Mouse (Mus musculus) hindbrain, embryonic 10.5 days (tissue): Measurements from ENCODE around the gene Thada. TPM values are rescaled to one million over a fixed set of nuclear protein-coding genes. Genes with fewer than 3 reads are reported as not detected.

Experiments
- DNase-seq: peaks from one replicate; pipeline ENCODE4 v3.0.0-alpha.2; 2017; ENCODE audit warnings: low spot score
- H3K27ac ChIP-seq: fragments of 300-500 bp; sonication (generic); 2 replicates; pipeline ENCODE4 v1.5.1; 2016; ENCODE audit warnings: mild to moderate bottlenecking, moderate library complexity
- H3K27me3 ChIP-seq: fragments of 300-500 bp; sonication (generic); 2 replicates; pipeline ENCODE4 v1.6.1; 2016; ENCODE audit warnings: mild to moderate bottlenecking; ENCODE audit not compliant: poor library complexity, insufficient read depth, severe bottlenecking
- H3K36me3 ChIP-seq: fragments of 300-500 bp; sonication (generic); 2 replicates; pipeline ENCODE4 v1.6.1; 2016; ENCODE audit warnings: mild to moderate bottlenecking, moderate library complexity
- H3K4me1 ChIP-seq: fragments of 300-500 bp; sonication (generic); replicated peaks from 2 replicates; pipeline ENCODE4 v1.6.1; 2016; ENCODE audit warnings: mild to moderate bottlenecking
- H3K4me3 ChIP-seq: fragments of 300-500 bp; sonication (generic); 2 replicates; pipeline ENCODE4 v1.5.1; 2016; ENCODE audit warnings: mild to moderate bottlenecking, moderate library complexity
- H3K9me3 ChIP-seq: fragments of 300-500 bp; sonication (generic); 2 replicates; pipeline ENCODE4 v1.6.1; 2016; ENCODE audit warnings: mild to moderate bottlenecking, moderate library complexity
- WGBS: fragments of 180-500 bp; shearing (Covaris S2); methylation state at CpG from one replicate; pipeline ENCODE4 v1.1.7; 2016; 5-methylcytosine and 5-hydroxymethylcytosine counted together
- polyA plus RNA-seq: library from polyadenylated mRNA; unstranded; fragments of >200 nt; fragmentation: Nextera tagmentation; extraction: Ambion mirVana; gene quantifications from 2 replicates; pipeline ENCODE4 v1.2.1, GENCODE M21; 2016

Thada gene
- polyA plus RNA-seq, 1 experiment from 2014 or later: 10.6 TPM

DNA sequence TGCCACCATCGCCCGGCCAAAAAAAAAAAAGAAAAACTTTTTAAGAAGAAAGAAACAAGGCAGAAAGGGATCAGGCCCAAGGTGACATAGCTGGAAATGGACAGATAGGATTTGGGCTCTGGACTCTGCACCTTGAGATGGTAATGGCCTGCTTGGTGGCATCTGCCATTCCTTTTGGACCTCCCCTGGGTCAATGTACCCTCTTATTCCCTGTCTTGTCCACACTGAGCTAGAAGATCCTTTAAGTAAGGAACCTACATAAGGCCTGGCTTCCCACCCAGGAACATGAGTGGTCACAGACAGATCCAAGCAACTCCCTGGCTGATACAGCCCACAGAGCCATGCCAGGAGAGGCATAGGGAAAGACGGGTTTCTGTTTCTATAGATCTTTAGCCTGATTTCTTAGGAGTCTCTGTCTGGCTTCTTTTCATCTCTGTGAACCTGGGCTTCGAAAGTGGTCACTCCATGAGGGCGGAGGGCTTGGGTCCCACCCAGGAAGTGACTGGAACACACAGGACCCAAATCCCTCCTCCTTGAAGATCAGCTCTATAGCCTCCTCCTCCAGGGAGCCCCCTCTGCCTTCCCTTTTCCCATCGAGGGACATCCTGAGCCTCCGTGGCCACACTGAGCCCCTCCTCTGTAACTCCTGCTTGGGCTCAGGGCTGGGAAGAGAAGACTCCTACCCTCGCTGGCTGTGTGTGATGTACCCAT lies 310.3 kb downstream of the Thada start:
- Histone ChIP-seq H3K27ac (no peak overlapping the region), H3K4me1 (peaks cover 44% of the 10 kb centered on the region), H3K4me3 (no peak overlapping the region), H3K27me3 (peaks cover 56% of the 10 kb centered on the region), H3K36me3 (no peaks in the 10 kb centered on the region), H3K9me3 (no peaks in the 10 kb centered on the region)
- 78% methylated on average over 8 of the region's 8 CpGs for WGBS
- no peak for DNase-seq

- 93% methylated on average over 6 of the region's 6 CpGs for WGBS
- Histone ChIP-seq H3K27me3 (peaks cover 60% of the 10 kb centered on the region), H3K27ac (no peak overlapping the region), H3K9me3 (no peaks in the 10 kb centered on the region), H3K4me1 (peaks cover 48% of the 10 kb centered on the region), H3K36me3 (no peaks in the 10 kb centered on the region), H3K4me3 (no peak overlapping the region)
- no peak for DNase-seq
Observed at GRCm38 (mm10) chr17:84155029-84155338, 311.0 kb downstream of the Thada start.

DNA sequence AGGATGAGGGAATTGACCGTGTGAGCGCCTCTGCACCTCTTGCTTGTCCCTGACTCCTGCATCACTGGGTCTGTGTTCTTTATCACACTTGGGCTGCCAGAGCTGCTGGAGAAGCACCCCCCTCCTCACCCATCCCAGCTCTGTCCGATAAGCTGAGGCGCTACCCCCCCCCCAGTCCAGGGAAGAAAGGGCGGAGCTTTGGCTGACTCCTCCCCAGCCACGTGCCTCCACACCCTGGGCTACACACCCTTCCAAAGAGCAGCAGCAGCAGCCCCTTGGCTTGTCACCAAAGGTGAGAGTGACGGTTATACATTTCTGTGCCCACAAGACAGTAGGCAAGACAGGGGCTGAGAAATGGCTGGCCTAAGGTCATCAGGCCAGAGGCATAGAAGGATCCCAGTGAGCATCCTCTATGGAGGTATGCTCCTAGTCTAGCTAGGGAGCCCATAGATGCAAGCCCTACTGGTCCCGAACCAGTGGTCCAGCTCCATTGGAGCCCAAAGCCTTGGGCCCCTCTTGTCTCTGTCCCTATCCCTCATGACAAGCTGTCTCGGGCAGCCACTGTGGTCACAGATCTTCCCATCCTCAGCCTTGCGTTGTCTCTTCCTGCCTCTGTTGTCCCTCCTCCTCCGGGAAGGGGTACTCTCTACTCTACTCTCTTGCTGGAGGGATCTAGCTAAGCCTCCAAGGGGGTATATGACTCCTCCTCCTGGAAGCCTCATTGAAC lies 311.5 kb downstream of the Thada start:
- 83% methylated on average over 11 of the region's 11 CpGs for WGBS
- H3K36me3 ChIP-seq: no peaks in the 10 kb centered on the region
- no peak overlapping the region for H3K4me3 ChIP-seq
- peaks cover 63% of the 10 kb centered on the region for H3K27me3 ChIP-seq
- peaks cover 53% of the 10 kb centered on the region for H3K4me1 ChIP-seq
- DNase-seq: no peak
- no peaks in the 10 kb centered on the region for H3K9me3 ChIP-seq
- peak overlapping the region; percentile 46 for H3K27ac ChIP-seq

GRCm38 (mm10) chr17:84152976-84153786 lies 312.8 kb downstream of the Thada start:
- Histone ChIP-seq H3K27me3 (peaks cover 56% of the 10 kb centered on the region), H3K4me3 (no peak overlapping the region), H3K9me3 (no peaks in the 10 kb centered on the region), H3K4me1 (peaks cover 57% of the 10 kb centered on the region), H3K27ac (peak overlapping the region; percentile 73), H3K36me3 (no peaks in the 10 kb centered on the region)
- 80% methylated on average over 12 of the region's 12 CpGs for WGBS
- no peak for DNase-seq

- Histone ChIP-seq H3K27me3 (peaks cover 55% of the 10 kb centered on the region), H3K36me3 (no peaks in the 10 kb centered on the region), H3K4me1 (peaks cover 57% of the 10 kb centered on the region), H3K4me3 (no peak overlapping the region), H3K27ac (peak overlapping the region; percentile 73), H3K9me3 (no peaks in the 10 kb centered on the region)
- WGBS: 30% methylated on average over 6 of the region's 6 CpGs
- no peak for DNase-seq
Observed at GRCm38 (mm10) chr17:84152206-84152975, 313.6 kb downstream of the Thada start.

- no peak for DNase-seq
- Histone ChIP-seq H3K4me1 (peaks cover 57% of the 10 kb centered on the region), H3K9me3 (no peaks in the 10 kb centered on the region), H3K36me3 (no peaks in the 10 kb centered on the region), H3K4me3 (no peak overlapping the region), H3K27me3 (peaks cover 50% of the 10 kb centered on the region), H3K27ac (no peak overlapping the region)
- 66% methylated on average over 6 of the region's 6 CpGs for WGBS
Observed at GRCm38 (mm10) chr17:84151306-84151705, 314.7 kb downstream of the Thada start.

DNA sequence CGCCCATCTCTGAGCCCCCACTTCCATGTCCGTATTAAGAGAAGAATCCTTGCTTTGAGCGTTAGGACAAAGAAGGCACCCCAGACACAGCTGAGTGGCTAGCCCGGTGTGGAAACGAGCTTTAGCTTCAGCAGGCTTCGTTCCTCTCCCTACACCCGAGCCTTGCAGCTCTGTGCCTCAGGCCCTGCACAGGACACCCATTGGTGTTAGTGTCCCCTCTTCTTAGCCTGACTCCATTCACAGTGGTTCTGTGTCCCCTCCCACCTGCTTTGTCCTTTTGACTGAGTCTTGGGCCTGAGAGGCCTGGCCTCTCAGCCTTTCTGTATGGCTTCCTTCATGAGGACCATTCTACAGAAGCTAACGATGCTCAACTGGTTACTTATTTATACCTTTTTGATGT lies 315.7 kb downstream of the Thada start:
- no peak overlapping the region for H3K4me3 ChIP-seq
- no peak for DNase-seq
- H3K27ac ChIP-seq: 0 out of 2 replicates have a peak overlapping the region, but pooled peaks have one; percentile 67
- no peaks in the 10 kb centered on the region for H3K9me3 ChIP-seq
- WGBS: 43% methylated on average over 8 of the region's 8 CpGs
- no peaks in the 10 kb centered on the region for H3K36me3 ChIP-seq
- H3K27me3 ChIP-seq: peaks cover 47% of the 10 kb centered on the region
- peaks cover 61% of the 10 kb centered on the region for H3K4me1 ChIP-seq

GRCm38 (mm10) chr17:84149566-84149965 lies 316.4 kb downstream of the Thada start:
- Histone ChIP-seq H3K36me3 (no peaks in the 10 kb centered on the region), H3K4me3 (no peak overlapping the region), H3K9me3 (no peaks in the 10 kb centered on the region), H3K27me3 (peaks cover 50% of the 10 kb centered on the region), H3K27ac (peak overlapping the region; percentile 67; the same call in 1 of the 2 replicates), H3K4me1 (peaks cover 66% of the 10 kb centered on the region)
- WGBS: 39% methylated on average over 5 of the region's 5 CpGs
- no peak for DNase-seq

- Histone ChIP-seq H3K9me3 (no peaks in the 10 kb centered on the region), H3K27me3 (peaks cover 48% of the 10 kb centered on the region), H3K27ac (peak overlapping the region; percentile 78), H3K4me1 (peaks cover 66% of the 10 kb centered on the region), H3K4me3 (no peak overlapping the region), H3K36me3 (no peaks in the 10 kb centered on the region)
- WGBS: 24% methylated on average over 11 of the region's 11 CpGs
- peak; percentile 39 for DNase-seq
Observed at GRCm38 (mm10) chr17:84148499-84149484, 317.2 kb downstream of the Thada start.

GRCm38 (mm10) chr17:84147183-84148108 lies 318.6 kb downstream of the Thada start:
- Histone ChIP-seq H3K27me3 (peaks cover 34% of the 10 kb centered on the region), H3K4me1 (peaks cover 72% of the 10 kb centered on the region), H3K4me3 (no peak overlapping the region), H3K27ac (peak overlapping the region; percentile 71), H3K36me3 (no peaks in the 10 kb centered on the region), H3K9me3 (no peaks in the 10 kb centered on the region)
- WGBS: 44% methylated on average over 11 of the region's 11 CpGs
- DNase-seq: no peak
